Mouse (Mus musculus): ENCODE measurements at regions not wholly inside any gene's neighbourhood (a gene's known extent, or its start where the extent isn't known, plus 50 kb on each side); places are given as distances from the start of the nearest gene placed in this dataset.

DNA sequence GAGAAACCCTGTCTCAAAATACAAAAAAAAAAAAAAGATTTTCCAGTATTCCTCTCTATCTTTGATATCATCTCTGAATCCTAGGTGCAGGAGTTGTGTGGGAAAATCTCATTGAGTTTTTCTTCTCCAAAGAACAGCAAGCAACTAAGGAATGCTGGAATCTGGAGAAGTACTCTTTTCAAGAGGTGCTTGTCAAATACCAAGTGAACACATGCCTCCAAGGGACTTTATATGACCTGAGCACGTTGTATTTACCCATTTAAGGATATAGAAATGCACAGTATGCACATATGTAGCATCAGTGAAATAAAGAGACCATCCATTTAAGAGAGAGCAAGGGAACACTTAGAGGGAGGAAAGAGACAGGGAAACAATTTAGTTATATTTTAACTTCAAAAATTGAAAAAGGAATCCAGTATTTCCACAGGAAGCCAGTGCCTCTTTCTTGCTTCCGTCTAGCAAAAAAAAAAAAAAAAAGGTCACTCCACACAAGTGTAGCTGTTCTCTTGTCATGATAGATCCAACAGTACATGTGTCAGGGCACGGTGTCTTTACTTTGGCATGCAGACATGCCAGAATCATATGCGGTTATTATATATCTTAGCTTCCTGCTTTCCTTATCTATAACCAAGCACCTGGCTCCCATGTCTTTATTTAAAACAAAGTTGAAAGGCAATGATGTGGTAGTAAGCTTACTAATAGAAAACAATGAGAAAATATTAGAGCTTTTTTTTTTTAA, 212.1 kb upstream of the Etaa1 start:
- Histone ChIP-seq H3K4me3 (ENCODE audit: low read depth, low read length) (no peak overlapping the region), H3K9me3 (replicated peaks; ENCODE audit: control insufficient read depth, low read length) (no peaks in the 10 kb centered on the region), H3K9ac (replicated peaks; ENCODE audit: low read depth, low read length) (no peak overlapping the region), H3K27ac (ENCODE audit: low read depth) (no peak overlapping the region), H3K4me2 (ENCODE audit: low read depth, low read length) (no peak overlapping the region), H3K36me3 (replicated peaks; ENCODE audit: control insufficient read depth, insufficient read depth, low read length) (no peaks in the 10 kb centered on the region), H3K27me3 (ENCODE audit: control insufficient read depth, insufficient read depth, low read length) (no peaks in the 10 kb centered on the region), H3K4me1 (ENCODE audit: control insufficient read depth, insufficient read depth) (no peaks in the 10 kb centered on the region)
- DNase-seq (ENCODE audit: low spot score) (no peak), ATAC-seq (ENCODE audit: insufficient read depth, low read depth) (no peak)
- 61% methylated on average over 4 of the region's 4 CpGs for WGBS
- TF ChIP-seq CTCF (IDR thresholded peaks at IDR 0.05; ENCODE audit: low read depth) (no peak), EP300 (IDR thresholded peaks at IDR 0.05; ENCODE audit: low read depth) (no peak)

DNA sequence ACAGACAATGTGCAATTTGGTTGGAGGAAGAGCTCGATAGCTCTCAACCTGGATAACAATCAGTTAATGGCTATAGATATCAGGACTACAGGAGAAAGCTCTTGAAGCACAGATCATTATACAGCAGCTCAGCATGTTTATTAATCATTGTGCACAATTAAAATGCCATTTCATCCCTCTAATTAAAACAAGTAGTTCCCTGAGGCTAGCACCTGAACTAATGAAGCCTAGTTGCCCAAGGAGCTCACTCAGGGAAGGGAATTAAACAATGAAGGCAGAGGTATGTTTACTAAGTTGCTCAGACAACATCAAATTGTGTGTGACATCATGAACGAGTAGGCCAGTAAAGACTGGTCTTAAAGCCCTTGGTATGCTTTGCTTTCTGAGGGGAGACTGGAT, 210.3 kb upstream of the Etaa1 start:
- TF ChIP-seq CTCF (IDR thresholded peaks at IDR 0.05; ENCODE audit: low read depth) (no peak), EP300 (IDR thresholded peaks at IDR 0.05; ENCODE audit: low read depth) (no peak)
- Histone ChIP-seq H3K4me1 (ENCODE audit: control insufficient read depth, insufficient read depth) (no peaks in the 10 kb centered on the region), H3K36me3 (replicated peaks; ENCODE audit: control insufficient read depth, insufficient read depth, low read length) (no peaks in the 10 kb centered on the region), H3K27me3 (ENCODE audit: control insufficient read depth, insufficient read depth, low read length) (no peaks in the 10 kb centered on the region), H3K9me3 (replicated peaks; ENCODE audit: control insufficient read depth, low read length) (no peaks in the 10 kb centered on the region), H3K4me3 (ENCODE audit: low read depth, low read length) (no peak overlapping the region), H3K27ac (ENCODE audit: low read depth) (no peak overlapping the region), H3K9ac (replicated peaks; ENCODE audit: low read depth, low read length) (no peak overlapping the region), H3K4me2 (ENCODE audit: low read depth, low read length) (no peak overlapping the region)
- no peak for DNase-seq (ENCODE audit: low spot score)
- ATAC-seq (ENCODE audit: insufficient read depth, low read depth) = no peak
- 69% methylated on average over 2 of the region's 2 CpGs for WGBS

GRCm38 (mm10) chr11:18163156-18164024, 209.7 kb upstream of the Etaa1 start:
- no peaks in the 10 kb centered on the region for H3K36me3 ChIP-seq (replicated peaks; ENCODE audit: control insufficient read depth, insufficient read depth, low read length)
- no peak for TF ChIP-seq CTCF (IDR thresholded peaks at IDR 0.05; ENCODE audit: low read depth)
- TF ChIP-seq EP300 (IDR thresholded peaks at IDR 0.05; ENCODE audit: low read depth) = no peak
- WGBS = 66% methylated on average over 5 of the region's 5 CpGs
- no peaks in the 10 kb centered on the region for H3K4me1 ChIP-seq (ENCODE audit: control insufficient read depth, insufficient read depth)
- ATAC-seq (ENCODE audit: insufficient read depth, low read depth) = no peak
- no peak overlapping the region for H3K4me2 ChIP-seq (ENCODE audit: low read depth, low read length)
- H3K9me3 ChIP-seq (replicated peaks; ENCODE audit: control insufficient read depth, low read length) = no peaks in the 10 kb centered on the region
- no peak overlapping the region for H3K4me3 ChIP-seq (ENCODE audit: low read depth, low read length)
- no peak overlapping the region for H3K27ac ChIP-seq (ENCODE audit: low read depth)
- no peak overlapping the region for H3K9ac ChIP-seq (replicated peaks; ENCODE audit: low read depth, low read length)
- no peaks in the 10 kb centered on the region for H3K27me3 ChIP-seq (ENCODE audit: control insufficient read depth, insufficient read depth, low read length)
- no peak for DNase-seq (ENCODE audit: low spot score)

GRCm38 (mm10) chr11:18156506-18156905, 202.8 kb upstream of the Etaa1 start:
- WGBS = 84% methylated on average over 4 of the region's 4 CpGs
- ATAC-seq (ENCODE audit: insufficient read depth, low read depth) = no peak
- H3K27me3 ChIP-seq (ENCODE audit: control insufficient read depth, insufficient read depth, low read length) = no peaks in the 10 kb centered on the region

GRCm38 (mm10) chr11:18151788-18152563, 198.3 kb upstream of the Etaa1 start:
- no peaks in the 10 kb centered on the region for H3K4me1 ChIP-seq (ENCODE audit: control insufficient read depth, insufficient read depth)
- TF ChIP-seq EP300 (IDR thresholded peaks at IDR 0.05; ENCODE audit: low read depth) (no peak), CTCF (IDR thresholded peaks at IDR 0.05; ENCODE audit: low read depth) (peak; percentile 81)
- H3K9me3 ChIP-seq (replicated peaks; ENCODE audit: control insufficient read depth, low read length) = no peaks in the 10 kb centered on the region
- H3K4me3 ChIP-seq (ENCODE audit: low read depth, low read length) = no peak overlapping the region
- no peaks in the 10 kb centered on the region for H3K27me3 ChIP-seq (ENCODE audit: control insufficient read depth, insufficient read depth, low read length)
- peak; percentile 85 for ATAC-seq (ENCODE audit: insufficient read depth, low read depth)
- H3K27ac ChIP-seq (ENCODE audit: low read depth) = no peak overlapping the region
- peak; percentile 82 for DNase-seq (ENCODE audit: low spot score)
- WGBS = 8% methylated on average over 6 of the region's 6 CpGs
- no peak overlapping the region for H3K9ac ChIP-seq (replicated peaks; ENCODE audit: low read depth, low read length)
- no peak overlapping the region for H3K4me2 ChIP-seq (ENCODE audit: low read depth, low read length)
- H3K36me3 ChIP-seq (replicated peaks; ENCODE audit: control insufficient read depth, insufficient read depth, low read length) = no peaks in the 10 kb centered on the region

More at GRCm38 (mm10) chr11:18156506-18156905, 202.8 kb upstream of the Etaa1 start:
- no peaks in the 10 kb centered on the region for H3K4me1 ChIP-seq (ENCODE audit: control insufficient read depth, insufficient read depth)
- H3K9ac ChIP-seq (replicated peaks; ENCODE audit: low read depth, low read length) = no peak overlapping the region
- no peak for TF ChIP-seq CTCF (IDR thresholded peaks at IDR 0.05; ENCODE audit: low read depth)
- TF ChIP-seq EP300 (IDR thresholded peaks at IDR 0.05; ENCODE audit: low read depth) = no peak
- H3K36me3 ChIP-seq (replicated peaks; ENCODE audit: control insufficient read depth, insufficient read depth, low read length) = no peaks in the 10 kb centered on the region
- H3K4me3 ChIP-seq (ENCODE audit: low read depth, low read length) = no peak overlapping the region
- H3K4me2 ChIP-seq (ENCODE audit: low read depth, low read length) = no peak overlapping the region
- DNase-seq (ENCODE audit: low spot score) = no peak
- H3K27ac ChIP-seq (ENCODE audit: low read depth) = no peak overlapping the region
- H3K9me3 ChIP-seq (replicated peaks; ENCODE audit: control insufficient read depth, low read length) = no peaks in the 10 kb centered on the region
